Mouse (Mus musculus) CD8-positive naive resting alpha-beta T cell, adult 57 days (primary cell): ENCODE results near the gene Gtsf1l. TPM values are rescaled to one million over a fixed set of nuclear protein-coding genes. Genes with fewer than 3 reads are reported as not detected.

ENCODE experiments used
- total RNA-seq: library from RNA; stranded (reverse); gene quantifications from one replicate; pipeline ENCODE4 v1.2.4, GENCODE M21; 2023

Gene Gtsf1l
- not detected for total RNA-seq

GRCm38 (mm10) chr2:163087728-163088127, at the start of gene Gtsf1l:
Gene Gtsf1l, minus strand, starts transcription at chr2:163087855.

GRCm38 (mm10) chr2:163054335-163054840, 33.3 kb downstream of the Gtsf1l start, which contains the start of gene Mybl2:
Gene Mybl2, plus strand, starts transcription at chr2:163054687.

Other genes starting within 250 kb of the Gtsf1l start
- 355 TPM for gene Srsf6, start 156.3 kb downstream of the Gtsf1l start, total RNA-seq
- gene L3mbtl1, start 144.4 kb downstream of the Gtsf1l start, total RNA-seq: not detected
- not detected for gene Sgk2, start 100.5 kb downstream of the Gtsf1l start, total RNA-seq
- 30.9 TPM for gene Ift52, start 70.5 kb downstream of the Gtsf1l start, total RNA-seq
- 5.9 TPM for gene Mybl2, start 33.2 kb downstream of the Gtsf1l start, total RNA-seq
- gene Tox2, start 115.3 kb upstream of the Gtsf1l start, total RNA-seq: not detected